Mouse (Mus musculus) gastrocnemius, adult 2 months (tissue): ENCODE results near the gene Hsd17b13. TPM values are rescaled to one million over a fixed set of nuclear protein-coding genes. Genes with fewer than 3 reads are reported as not detected.

Experiments used
- DNase-seq: peaks from one replicate; pipeline ENCODE4 v3.0.0; 2022
- H3K27ac ChIP-seq: fragments of 200-600 bp; 2 replicates; pipeline ENCODE4 v1.8.1; 2022; ENCODE audit warnings: mild to moderate bottlenecking
- H3K4me3 ChIP-seq: fragments of 200-600 bp; 2 replicates; pipeline ENCODE4 v1.8.1; 2022; ENCODE audit warnings: mild to moderate bottlenecking, moderate library complexity
- CTCF ChIP-seq: fragments of 200-600 bp; IDR thresholded peaks from 2 replicates; pipeline ENCODE4 v1.8.1; 2022; ENCODE audit warnings: antibody characterized with exemption, mild to moderate bottlenecking, moderate library complexity
- intact Hi-C: fragments of 180-260 bp; cut with DNase I; formaldehyde crosslinking; loops from one replicate; pipeline ENCODE4 v1.15.1; 2025
- total RNA-seq, 2 experiments: library from RNA; stranded (reverse); gene quantifications; 2 replicates each; pipeline ENCODE4 v1.2.3; 2021

Gene Hsd17b13
- total RNA-seq, 2 experiments from 2014 or later, result not detected

GRCm38 (mm10) chr5:103913150-103913549 is 64.1 kb downstream of the Hsd17b13 start:
- intact Hi-C loops, result no loop called here

GRCm38 (mm10) chr5:103911555-103911954 is 65.7 kb downstream of the Hsd17b13 start:
- TF ChIP-seq CTCF, result no peak
- intact Hi-C loops, result no loop called here
- peak overlapping the region; percentile 95 for H3K4me3 ChIP-seq
- DNase-seq, result no peak
- 0 out of 2 replicates have a peak overlapping the region, but pooled peaks have one; percentile 3 for H3K27ac ChIP-seq

More at GRCm38 (mm10) chr5:103913150-103913549, 64.1 kb downstream of the Hsd17b13 start:
- no peak for TF ChIP-seq CTCF
- no peak overlapping the region for H3K4me3 ChIP-seq
- no peak for DNase-seq
- H3K27ac ChIP-seq, result no peak overlapping the region

GRCm38 (mm10) chr5:103910748-103911409 is 66.3 kb downstream of the Hsd17b13 start, which contains the start of gene Klhl8:
TSS of gene Klhl8 (minus strand) at chr5:103911259.
- Histone ChIP-seq H3K4me3 (peak within 1 kb of the TSS; percentile 95), H3K27ac (peak within 1 kb of the TSS; percentile 94)
- DNase-seq, result peak; percentile 95
- no peak for TF ChIP-seq CTCF
- intact Hi-C loops, result no loop called here

- no peak for DNase-seq
- Histone ChIP-seq H3K27ac (peak overlapping the region; percentile 94), H3K4me3 (peak overlapping the region; percentile 95)
- intact Hi-C loops, result no loop called here
- TF ChIP-seq CTCF, result no peak
Measured at GRCm38 (mm10) chr5:103910156-103910555, 67.1 kb downstream of the Hsd17b13 start.

- intact Hi-C loops, result no loop called here
- Histone ChIP-seq H3K4me3 (peak overlapping the region; percentile 95), H3K27ac (peak overlapping the region; percentile 94)
- no peak for TF ChIP-seq CTCF
- no peak for DNase-seq
Measured at GRCm38 (mm10) chr5:103909466-103909865, 67.7 kb downstream of the Hsd17b13 start.

- intact Hi-C loops, result no loop called here
- TF ChIP-seq CTCF, result no peak
- peak overlapping the region; percentile 94 for H3K27ac ChIP-seq
Measured at GRCm38 (mm10) chr5:103908851-103909250, 68.4 kb downstream of the Hsd17b13 start.

GRCm38 (mm10) chr5:103907844-103908243 is 69.4 kb downstream of the Hsd17b13 start:
- no peak for DNase-seq
- TF ChIP-seq CTCF, result no peak
- no peak overlapping the region for H3K4me3 ChIP-seq
- intact Hi-C loops, result no loop called here
- H3K27ac ChIP-seq, result no peak overlapping the region; the same call in 1 of the 2 replicates

More at GRCm38 (mm10) chr5:103908851-103909250, 68.4 kb downstream of the Hsd17b13 start:
- H3K4me3 ChIP-seq, result peak overlapping the region; percentile 95
- DNase-seq, result no peak

- Histone ChIP-seq H3K27ac (no peak overlapping the region), H3K4me3 (no peak overlapping the region)
- intact Hi-C loops, result no loop called here
- TF ChIP-seq CTCF, result no peak
- DNase-seq, result no peak
Measured at GRCm38 (mm10) chr5:103906173-103906572, 71.0 kb downstream of the Hsd17b13 start.

Other genes starting within 250 kb of the Hsd17b13 start
- 10 to 100 TPM; 26.1 to 28.6 TPM for gene Klhl8, start 66.2 kb downstream of the Hsd17b13 start, total RNA-seq
- gene Hsd17b11, start 44.5 kb upstream of the Hsd17b13 start, total RNA-seq, result 1 to 10 TPM; 8.6 to 9.2 TPM
- 10 to 100 TPM; 62.6 to 68.7 TPM for gene Nudt9, start 68.9 kb upstream of the Hsd17b13 start, total RNA-seq
- not detected for gene Gm17660, start 100.2 kb upstream of the Hsd17b13 start, total RNA-seq
- gene Sparcl1, start 136.3 kb upstream of the Hsd17b13 start, total RNA-seq, result 100 to 1,000 TPM in 1 of 2 experiments, 10 to 100 TPM in 1; 83.5 to 151 TPM
- gene Dspp, start 193.3 kb upstream of the Hsd17b13 start, total RNA-seq, result not detected
- under 1 TPM; 0.42 to 0.99 TPM for gene Dmp1, start 225.2 kb upstream of the Hsd17b13 start, total RNA-seq